Mouse (Mus musculus) kidney, adult 2 months (tissue): ENCODE data around the gene Ptprn2.

Experiments
- CTCF ChIP-seq: fragments of 200-500 bp; conservative IDR thresholded peaks from 2 replicates; pipeline ENCODE4 v1.5.1; 2011; ENCODE audit warnings: low read depth, mild to moderate bottlenecking, control low read depth, low read length, moderate library complexity, mixed read lengths; ENCODE audit not compliant: insufficient read depth, insufficient read length
- POLR2A ChIP-seq: fragments of 200-500 bp; IDR thresholded peaks from one replicate; pipeline ENCODE4 v1.6.1; 2011; ENCODE audit warnings: low read depth, low read length, control low read depth

DNA sequence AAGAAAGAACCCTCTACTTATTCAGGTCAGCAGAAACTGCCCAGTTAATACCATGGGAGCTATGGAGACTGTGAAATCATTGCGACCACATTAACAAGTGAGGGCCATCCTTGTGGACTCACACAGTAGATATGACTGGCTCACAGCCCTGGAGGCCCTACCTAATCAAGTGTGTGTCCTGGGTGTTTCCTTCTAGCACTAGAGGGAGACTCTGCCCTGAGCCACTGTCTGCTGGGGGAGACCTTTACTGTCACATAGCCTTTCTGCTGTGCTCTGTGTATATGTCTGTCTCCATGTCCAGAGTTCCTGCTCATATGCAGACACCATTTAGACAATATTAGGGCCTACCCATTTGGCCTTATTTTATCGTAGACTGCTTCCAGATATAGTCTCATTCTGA lies 555.9 kb downstream of the Ptprn2 start:
- TF ChIP-seq CTCF (no peak), POLR2A (no peak)
